Mouse (Mus musculus): ENCODE measurements around the gene Oxa1l. TPM values are rescaled to one million over a fixed set of nuclear protein-coding genes. Genes with fewer than 3 reads are reported as not detected.

Gene Oxa1l
- polyA plus RNA-seq, 1 experiment from 2014 or later, result 47.3 TPM

DNA sequence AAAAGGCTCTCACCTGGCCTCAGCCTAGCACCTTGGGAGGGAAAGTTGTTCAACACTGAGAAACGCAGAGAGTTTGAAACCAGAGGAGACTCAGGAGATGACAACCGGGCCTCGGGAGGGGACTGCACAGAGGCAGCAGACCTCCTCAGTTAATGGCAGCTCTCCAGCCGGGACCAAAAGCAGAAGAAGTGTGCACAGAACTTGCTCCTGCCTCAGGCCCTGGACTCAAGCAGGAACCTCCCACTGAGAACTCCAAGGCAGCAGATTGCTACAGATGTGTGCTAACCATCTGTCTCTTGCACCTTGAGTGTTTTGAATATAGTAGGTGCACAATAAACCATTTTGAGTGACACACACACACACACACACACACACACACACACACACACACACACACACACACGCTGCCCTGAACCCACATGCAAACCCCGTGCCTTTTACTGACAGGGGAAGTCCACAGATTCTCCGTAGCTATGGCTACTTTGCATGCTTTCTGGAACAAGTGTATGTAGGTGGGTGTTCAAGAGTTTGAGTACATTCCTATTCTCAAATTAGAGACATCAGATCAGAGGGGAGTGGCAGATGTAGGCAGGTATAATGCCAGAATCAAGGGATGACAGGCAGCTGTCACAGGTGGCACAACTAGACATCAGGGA, 37.4 kb downstream of the Oxa1l start:
- H3K27ac ChIP-seq, result no peak overlapping the region
- no peak overlapping the region for H3K4me2 ChIP-seq (replicated peaks)
- no peak overlapping the region for H3K9ac ChIP-seq (replicated peaks)
- WGBS, result 91% methylated on average over 7 of the region's 7 CpGs
- H3K9me3 ChIP-seq, result no peaks in the 10 kb centered on the region
- H3K4me1 ChIP-seq (replicated peaks), result no peaks in the 10 kb centered on the region
- H3K4me3 ChIP-seq (replicated peaks), result no peak overlapping the region
- no peak for ATAC-seq
- no peaks in the 10 kb centered on the region for H3K36me3 ChIP-seq
- no peaks in the 10 kb centered on the region for H3K27me3 ChIP-seq

DNA sequence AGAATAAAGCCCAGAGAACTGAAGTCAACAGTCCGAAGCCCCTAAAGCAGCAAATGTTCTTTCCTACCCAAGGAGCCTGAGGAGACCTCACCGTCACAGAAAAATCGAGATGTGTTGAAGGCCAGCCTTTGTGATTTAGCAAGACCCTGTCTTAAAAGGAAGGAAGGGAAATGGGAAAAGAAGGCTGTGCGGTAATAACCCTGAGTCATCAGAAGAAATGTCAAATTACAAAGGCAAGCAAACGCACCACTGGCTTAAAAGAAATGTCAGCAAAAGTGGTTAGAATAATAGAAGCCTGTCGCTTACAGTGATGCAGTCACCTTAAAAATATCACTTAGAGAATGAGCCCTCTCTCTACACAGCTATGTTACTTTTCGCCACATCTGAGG, 37.9 kb downstream of the Oxa1l start:
- Histone ChIP-seq H3K9me3 (no peaks in the 10 kb centered on the region), H3K4me1 (replicated peaks) (no peaks in the 10 kb centered on the region), H3K27ac (no peak overlapping the region), H3K27me3 (no peaks in the 10 kb centered on the region), H3K4me3 (replicated peaks) (no peak overlapping the region), H3K36me3 (no peaks in the 10 kb centered on the region), H3K9ac (replicated peaks) (no peak overlapping the region), H3K4me2 (replicated peaks) (no peak overlapping the region)
- no peak for ATAC-seq
- WGBS, result 82% methylated on average over 7 of the region's 7 CpGs

GRCm38 (mm10) chr14:54398921-54399382, 38.3 kb downstream of the Oxa1l start:
- H3K27ac ChIP-seq, result no peak overlapping the region
- no peaks in the 10 kb centered on the region for H3K4me1 ChIP-seq (replicated peaks)
- no peak overlapping the region for H3K4me2 ChIP-seq (replicated peaks)
- 64% methylated on average over 8 of the region's 8 CpGs for WGBS
- no peak overlapping the region for H3K9ac ChIP-seq (replicated peaks)
- ATAC-seq, result no peak
- no peak overlapping the region for H3K4me3 ChIP-seq (replicated peaks)
- no peaks in the 10 kb centered on the region for H3K9me3 ChIP-seq
- H3K27me3 ChIP-seq, result no peaks in the 10 kb centered on the region
- H3K36me3 ChIP-seq, result no peaks in the 10 kb centered on the region

DNA sequence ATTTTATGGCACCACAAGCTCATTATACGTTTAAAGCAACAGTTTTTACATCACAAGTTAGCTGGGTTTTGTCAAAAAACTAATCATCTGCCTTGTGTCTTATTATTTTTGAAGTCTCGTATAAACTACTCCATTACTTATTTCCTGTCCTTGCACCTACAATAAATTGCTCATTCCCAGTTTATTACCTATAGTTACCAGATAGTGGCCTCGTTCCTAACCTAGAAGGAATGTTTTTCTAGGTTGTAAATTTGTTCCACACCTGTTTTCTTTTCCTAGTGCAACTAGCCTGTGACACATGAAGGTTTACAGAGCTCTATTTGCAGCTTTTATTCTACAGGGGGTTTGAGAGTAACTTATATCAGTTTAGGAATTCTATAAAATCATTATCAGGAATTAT, 41.1 kb downstream of the Oxa1l start:
- H3K4me1 ChIP-seq (replicated peaks), result no peaks in the 10 kb centered on the region
- no peak for ATAC-seq
- no peak overlapping the region for H3K27ac ChIP-seq
- no peaks in the 10 kb centered on the region for H3K36me3 ChIP-seq
- 85% methylated on average over 3 of the region's 3 CpGs for WGBS
- H3K9me3 ChIP-seq, result no peaks in the 10 kb centered on the region
- H3K27me3 ChIP-seq, result no peaks in the 10 kb centered on the region
- no peak overlapping the region for H3K9ac ChIP-seq (replicated peaks)
- H3K4me2 ChIP-seq (replicated peaks), result no peak overlapping the region
- H3K4me3 ChIP-seq (replicated peaks), result no peak overlapping the region

- Histone ChIP-seq H3K36me3 (no peaks in the 10 kb centered on the region), H3K9me3 (no peaks in the 10 kb centered on the region), H3K27me3 (no peaks in the 10 kb centered on the region), H3K4me3 (replicated peaks) (no peak overlapping the region), H3K27ac (no peak overlapping the region), H3K9ac (replicated peaks) (no peak overlapping the region), H3K4me2 (replicated peaks) (no peak overlapping the region; the same call in 1 of the 2 replicates), H3K4me1 (replicated peaks) (peaks cover 9% of the 10 kb centered on the region)
- no peak for ATAC-seq
- 83% methylated on average over 25 of the region's 25 CpGs for WGBS
These were observed 47.9 kb downstream of the Oxa1l start for GRCm38 (mm10) chr14:54408336-54409056.

GRCm38 (mm10) chr14:54409057-54409645, 48.5 kb downstream of the Oxa1l start:
- Histone ChIP-seq H3K9me3 (no peaks in the 10 kb centered on the region), H3K27ac (no peak overlapping the region), H3K4me2 (replicated peaks) (no peak overlapping the region; the same call in 1 of the 2 replicates), H3K4me3 (replicated peaks) (no peak overlapping the region), H3K9ac (replicated peaks) (no peak overlapping the region), H3K27me3 (peaks cover 6% of the 10 kb centered on the region), H3K4me1 (replicated peaks) (peaks cover 14% of the 10 kb centered on the region), H3K36me3 (no peaks in the 10 kb centered on the region)
- no peak for ATAC-seq
- WGBS, result 75% methylated on average over 7 of the region's 7 CpGs

DNA sequence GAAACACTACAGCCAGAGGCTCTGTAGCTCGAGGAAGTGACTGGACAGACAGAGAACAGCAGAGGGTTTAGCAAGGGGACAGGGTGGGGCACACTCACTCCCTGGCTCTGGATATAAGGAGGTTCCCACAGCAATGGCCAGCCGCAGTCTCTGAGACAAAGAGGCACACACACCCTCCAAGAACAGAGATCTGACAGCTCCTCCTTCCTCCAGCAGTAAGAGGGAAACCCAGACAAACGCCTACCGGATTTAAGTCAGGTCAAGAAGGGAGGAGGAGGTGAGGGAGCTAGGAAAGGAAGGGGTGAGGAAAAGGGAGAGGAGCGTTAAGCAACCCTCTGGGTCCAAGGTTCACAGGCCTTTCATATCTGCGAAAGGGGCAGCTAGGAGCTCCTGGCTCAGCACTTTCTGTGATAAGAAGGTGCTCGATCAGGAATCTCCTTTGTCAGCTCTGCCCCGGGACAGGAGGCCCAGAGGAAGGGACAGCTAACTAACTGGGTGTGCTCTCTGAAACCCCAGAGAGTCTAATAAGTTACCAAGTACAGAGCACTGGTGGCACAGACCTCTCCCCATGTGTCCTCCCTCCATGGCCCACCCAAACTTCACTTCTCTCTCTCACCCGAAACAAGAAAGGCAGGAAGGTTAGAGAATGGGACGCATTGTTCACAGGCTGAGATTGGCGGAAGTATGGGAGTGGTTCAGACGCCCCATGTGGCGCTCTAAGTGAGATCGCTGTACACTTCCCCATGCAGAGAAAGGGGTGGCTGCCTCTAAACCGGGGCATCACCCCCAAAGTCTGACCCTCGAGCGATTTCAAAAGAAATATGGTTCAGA, 49.6 kb downstream of the Oxa1l start:
- peak overlapping the region; percentile 34 for H3K9ac ChIP-seq (replicated peaks)
- no peaks in the 10 kb centered on the region for H3K36me3 ChIP-seq
- no peaks in the 10 kb centered on the region for H3K9me3 ChIP-seq
- no peak overlapping the region for H3K27ac ChIP-seq
- peaks cover 16% of the 10 kb centered on the region for H3K27me3 ChIP-seq
- no peak for ATAC-seq
- peaks cover 17% of the 10 kb centered on the region for H3K4me1 ChIP-seq (replicated peaks)
- 43% methylated on average over 17 of the region's 17 CpGs for WGBS
- no peak overlapping the region for H3K4me2 ChIP-seq (replicated peaks)
- no peak overlapping the region for H3K4me3 ChIP-seq (replicated peaks)

- ATAC-seq, result no peak
- H3K4me1 ChIP-seq (replicated peaks), result peaks cover 21% of the 10 kb centered on the region
These were observed 51.5 kb downstream of the Oxa1l start for GRCm38 (mm10) chr14:54412000-54412576.

DNA sequence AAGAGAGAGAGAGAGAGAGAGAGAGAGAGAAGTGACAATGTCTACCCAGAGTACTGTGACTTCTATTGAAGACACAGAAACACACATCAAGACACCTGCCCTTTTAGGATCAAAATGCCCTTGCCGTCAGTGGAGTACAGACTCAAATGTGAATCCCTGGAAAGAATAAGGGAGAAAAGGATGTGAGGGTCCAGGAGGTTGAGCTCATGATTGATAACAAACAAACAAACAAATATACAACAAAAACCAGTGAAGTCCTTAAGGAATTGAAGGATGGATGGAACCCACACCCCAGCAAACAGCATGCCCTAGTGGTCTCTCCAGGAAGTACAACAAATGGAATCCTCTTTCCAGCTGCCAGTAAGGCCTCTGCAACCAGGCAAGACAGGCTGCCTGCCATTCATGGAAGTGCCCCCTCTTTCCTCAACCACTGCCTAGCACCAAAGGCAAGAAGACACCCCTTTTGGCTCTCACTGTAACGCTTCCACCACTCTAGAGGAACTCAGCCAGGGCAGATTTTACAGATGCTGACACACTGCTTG, 52.1 kb downstream of the Oxa1l start:
- 40% methylated on average over 2 of the region's 2 CpGs for WGBS
- no peak for ATAC-seq

More at GRCm38 (mm10) chr14:54412000-54412576, 51.5 kb downstream of the Oxa1l start:
- no peak overlapping the region for H3K4me2 ChIP-seq (replicated peaks)
- H3K36me3 ChIP-seq, result no peaks in the 10 kb centered on the region
- 29% methylated on average over 9 of the region's 9 CpGs for WGBS
- no peak overlapping the region for H3K27ac ChIP-seq
- H3K9ac ChIP-seq (replicated peaks), result no peak overlapping the region
- no peak overlapping the region for H3K4me3 ChIP-seq (replicated peaks)
- peaks cover 30% of the 10 kb centered on the region for H3K27me3 ChIP-seq
- no peaks in the 10 kb centered on the region for H3K9me3 ChIP-seq

GRCm38 (mm10) chr14:54413877-54414700, 53.5 kb downstream of the Oxa1l start:
- ATAC-seq, result no peak; the same call in 1 of the 2 replicates

More for the DNA sequence above, 52.1 kb downstream of the Oxa1l start:
- no peak overlapping the region for H3K9ac ChIP-seq (replicated peaks)
- no peak overlapping the region for H3K4me2 ChIP-seq (replicated peaks)
- peaks cover 24% of the 10 kb centered on the region for H3K4me1 ChIP-seq (replicated peaks)
- no peaks in the 10 kb centered on the region for H3K36me3 ChIP-seq
- H3K9me3 ChIP-seq, result no peaks in the 10 kb centered on the region
- no peak overlapping the region for H3K27ac ChIP-seq
- H3K27me3 ChIP-seq, result peaks cover 36% of the 10 kb centered on the region
- no peak overlapping the region for H3K4me3 ChIP-seq (replicated peaks)

More at GRCm38 (mm10) chr14:54413877-54414700, 53.5 kb downstream of the Oxa1l start:
- Histone ChIP-seq H3K4me1 (replicated peaks) (peaks cover 25% of the 10 kb centered on the region), H3K36me3 (no peaks in the 10 kb centered on the region), H3K9ac (replicated peaks) (no peak overlapping the region), H3K4me2 (replicated peaks) (no peak overlapping the region), H3K27ac (no peak overlapping the region), H3K9me3 (no peaks in the 10 kb centered on the region), H3K27me3 (peaks cover 38% of the 10 kb centered on the region), H3K4me3 (replicated peaks) (no peak overlapping the region)
- WGBS, result 10% methylated on average over 18 of the region's 18 CpGs
